Mouse (Mus musculus) lung, adult 10 weeks (tissue): Measurements from ENCODE around the gene Siglech. TPM values are rescaled to one million over a fixed set of nuclear protein-coding genes. Genes with fewer than 3 reads are reported as not detected.

Source experiments
- polyA plus RNA-seq: library from polyadenylated mRNA; stranded (reverse); fragments of 350-450 nt; fragmentation: Illumina TruSeq; extraction: RNeasy Lipid Tissue Mini Kit (QIAGEN cat#74804); gene quantifications from one replicate; pipeline ENCODE4 v1.2.3, GENCODE M21; 2014; ENCODE audit warnings: low read depth, low replicate concordance; ENCODE audit not compliant: insufficient read depth

Gene Siglech
- polyA plus RNA-seq = 2.5 TPM

DNA sequence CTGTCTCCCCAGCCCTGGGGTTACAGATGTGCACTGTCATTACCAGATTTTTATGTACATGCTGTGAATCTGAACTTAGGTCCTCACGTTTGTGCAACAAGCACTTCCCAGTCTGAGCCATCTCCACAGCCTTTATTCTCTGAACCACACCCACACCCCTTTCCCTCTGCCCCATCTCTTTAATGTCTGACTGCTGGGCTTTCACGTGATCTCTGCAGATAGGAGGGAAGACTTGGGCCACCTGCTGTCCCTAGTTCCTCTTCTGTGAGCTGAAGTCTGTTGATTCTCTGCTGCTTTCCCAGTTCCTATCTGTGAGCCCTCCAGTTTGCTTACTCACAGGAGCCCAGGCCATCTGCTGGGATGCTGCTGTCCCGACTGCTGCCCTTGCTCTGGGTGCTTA, at the start of gene Siglech:
Gene Siglech (plus strand): TSS at position 253 of the 400 bp plus-strand sequence.

DNA sequence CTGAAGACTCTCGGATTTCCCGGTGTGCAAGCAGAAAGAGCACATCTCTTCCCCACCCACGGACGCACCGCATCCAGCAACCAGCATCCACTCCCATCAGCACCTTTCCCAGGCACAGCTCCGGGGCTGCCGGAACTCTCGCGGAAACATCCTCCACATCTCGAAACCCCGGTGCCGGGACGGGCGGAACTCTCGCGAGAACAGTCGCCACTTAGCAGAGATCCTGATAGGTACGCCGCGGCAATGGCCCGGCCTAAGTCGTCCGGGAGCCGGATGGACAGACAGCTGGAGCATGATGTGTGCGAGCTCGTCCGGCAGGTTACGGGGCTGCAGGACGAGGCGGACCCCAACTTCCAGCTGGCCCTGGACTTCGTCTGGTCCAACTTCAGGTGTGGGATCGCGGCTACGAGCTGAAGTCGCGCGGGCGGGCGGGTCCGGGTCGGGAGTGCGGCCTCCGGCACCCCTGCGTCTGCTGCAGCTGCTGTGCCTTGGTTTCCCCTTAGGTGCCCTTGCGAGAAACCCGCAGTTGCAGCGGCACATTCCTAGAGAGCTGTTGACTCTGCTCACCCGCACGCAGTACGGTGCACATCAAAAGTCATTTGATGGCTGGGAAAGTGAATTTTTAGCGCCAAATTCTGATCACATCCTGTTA, 26.1 kb downstream of the Siglech start, which contains the start of gene Tubgcp5:
Gene Tubgcp5 (plus strand): TSS at position 203 of the 652 bp plus-strand sequence.

Other genes with a start within 250 kb of the Siglech start
- 6.6 TPM for gene Tubgcp5, start 26.0 kb downstream of the Siglech start, polyA plus RNA-seq
- 30.0 TPM for gene Cyfip1, start 73.6 kb downstream of the Siglech start, polyA plus RNA-seq
- 17.3 TPM for gene Nipa2, start 194.3 kb downstream of the Siglech start, polyA plus RNA-seq